In the genomic region with DNA sequence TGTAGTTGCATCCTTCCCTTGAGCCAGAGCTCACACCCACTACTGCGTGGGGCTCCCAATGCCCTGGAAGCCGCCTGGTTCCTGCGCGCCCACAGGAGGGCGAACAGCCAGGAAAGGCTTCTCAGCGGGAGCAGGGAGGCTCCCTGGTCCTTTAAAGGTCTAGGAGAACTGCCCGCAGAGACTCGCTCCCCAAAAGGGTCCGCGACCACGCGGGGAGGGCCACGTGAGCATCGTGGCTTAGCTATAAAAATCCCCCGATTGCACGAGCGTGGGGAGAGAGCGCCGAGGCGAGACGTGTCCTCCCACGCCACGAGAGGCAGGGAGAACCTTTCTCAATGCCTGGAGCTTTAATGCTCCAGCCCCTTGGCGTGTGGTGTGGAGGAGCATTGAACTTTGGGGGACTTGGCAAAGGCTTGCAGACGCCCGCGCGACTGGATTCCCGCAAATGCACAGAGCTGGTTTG, we compare ENCODE assay signal across 8 mouse cellular contexts. TPM values are rescaled to one million over a fixed set of nuclear protein-coding genes. Genes with fewer than 3 reads are reported as not detected.
DNase-seq lines count a peak whose midpoint lies in the region; ATAC-seq and TF ChIP-seq lines count a peak whose summit lies in the region.

A gene (plus strand): TSS at position 33 of the 463 bp plus-strand sequence.

- peak; percentile 3 for DNase-seq in 3134 (ENCODE audit: extremely low read depth, insufficient read length, low spot score)
- peak; percentile 58 for DNase-seq in brain, adult 2 months (ENCODE audit: low read depth, low spot score)
- peak; percentile 36 for DNase-seq in hindbrain, embryonic 10.5 days (ENCODE audit: low spot score)
- DNase-seq in left cerebral cortex, adult 2 months (ENCODE audit: extremely low spot score in 1 of 2, low spot score in 2 of 2): peak; percentile 47 to 71
- DNase-seq in neural tube, embryonic 11.5 days (ENCODE audit: low spot score): peak; percentile 20
- DNase-seq in gastrocnemius, postnatal 14 days: no peak
- no peak for DNase-seq in gastrocnemius, adult 2 months
- DNase-seq in gastrocnemius, postnatal 36 days: no peak

- H3K27ac ChIP-seq in hindbrain, embryonic 10.5 days: peak within 1 kb of the TSS; percentile 69
- H3K27ac ChIP-seq in left cerebral cortex, adult 2 months: peak within 1 kb of the TSS; percentile 97
- no peak within 1 kb of the TSS for H3K27ac ChIP-seq in neural tube, embryonic 11.5 days (ENCODE audit: low read depth, low read length)
- H3K27ac ChIP-seq in gastrocnemius, adult 2 months: no peak within 1 kb of the TSS

- TF ChIP-seq CTCF in left cerebral cortex, adult 2 months (IDR thresholded peaks at IDR 0.05): peak; percentile 17
- no peak for TF ChIP-seq CTCF in gastrocnemius, adult 2 months (IDR thresholded peaks at IDR 0.05)

- peaks cover 50% of the 10 kb centered on the region for H3K27me3 ChIP-seq in hindbrain, embryonic 10.5 days (ENCODE audit: insufficient read depth, poor library complexity, severe bottlenecking)
- peaks cover 17% of the 10 kb centered on the region for H3K27me3 ChIP-seq in neural tube, embryonic 11.5 days (ENCODE audit: control insufficient read depth, insufficient read depth, low read length)

- H3K4me2 ChIP-seq in neural tube, embryonic 11.5 days (ENCODE audit: low read depth): peak within 1 kb of the TSS; percentile 98

- no peaks in the 10 kb centered on the region for H3K9me3 ChIP-seq in hindbrain, embryonic 10.5 days
- H3K9me3 ChIP-seq in neural tube, embryonic 11.5 days (ENCODE audit: control insufficient read depth, low read length): no peaks in the 10 kb centered on the region

- peak within 1 kb of the TSS; percentile 57 for H3K9ac ChIP-seq in neural tube, embryonic 11.5 days (ENCODE audit: low read length)

- no peaks in the 10 kb centered on the region for H3K36me3 ChIP-seq in hindbrain, embryonic 10.5 days
- H3K36me3 ChIP-seq in neural tube, embryonic 11.5 days (ENCODE audit: control insufficient read depth, insufficient read depth, low read length): no peaks in the 10 kb centered on the region

- peaks cover 19% of the 10 kb centered on the region for H3K4me1 ChIP-seq in hindbrain, embryonic 10.5 days (replicated peaks)
- no peaks in the 10 kb centered on the region for H3K4me1 ChIP-seq in neural tube, embryonic 11.5 days (ENCODE audit: control insufficient read depth, insufficient read depth, low read length)

- 2% methylated on average over 29 of the region's 29 CpGs for WGBS in hindbrain, embryonic 10.5 days
- WGBS in neural tube, embryonic 11.5 days: 1% methylated on average over 29 of the region's 29 CpGs

- H3K4me3 ChIP-seq in hindbrain, embryonic 10.5 days: peak within 1 kb of the TSS; percentile 70
- H3K4me3 ChIP-seq in left cerebral cortex, adult 2 months: peak within 1 kb of the TSS; percentile 81
- H3K4me3 ChIP-seq in neural tube, embryonic 11.5 days (ENCODE audit: low read depth, low read length): peak within 1 kb of the TSS; percentile 57
- H3K4me3 ChIP-seq in gastrocnemius, adult 2 months: no peak within 1 kb of the TSS

- intact Hi-C loops in left cerebral cortex, adult 2 months (cut with DNase I): loop anchor here (5.0 to 10.0 kb wide), 6 partner anchors 147 to 882 kb away; a partner anchor contains a TSS
- intact Hi-C loops in gastrocnemius, postnatal 14 days (cut with DNase I; ENCODE audit: low total_unique reads): no loop called here
- intact Hi-C loops in gastrocnemius, adult 2 months (cut with DNase I): no loop called here
- intact Hi-C loops in gastrocnemius, postnatal 36 days (cut with DNase I): no loop called here

- ATAC-seq in neural tube, embryonic 11.5 days (ENCODE audit: insufficient read depth, low FRiP score, low TSS enrichment): peak; percentile 32

RNA-seq across cellular contexts. Expression of the gene that starts here (rescaled TPM):
- 0.88 and 1.6 TPM in 2 replicates for polyA plus RNA-seq in hindbrain, embryonic 10.5 days (2016; fragmentation: Nextera tagmentation; extraction: Ambion mirVana)
- total RNA-seq in left cerebral cortex, adult 2 months (2021): 10 to 100 TPM; 35.4 to 45.1 TPM
- 5.4 and 5.6 TPM in 2 replicates for polyA plus RNA-seq in neural tube, embryonic 11.5 days (2014; fragmentation: Nextera tagmentation; extraction: Ambion mirVana)
- total RNA-seq in gastrocnemius, postnatal 14 days (2021): not detected
- not detected for total RNA-seq in gastrocnemius, adult 2 months (2021)
- not detected for total RNA-seq in gastrocnemius, postnatal 36 days (2021)

Comparison
In these comparisons a context has a peak if more than half of its experiments do, and no peak if none do; other contexts are left out.
1. RNA of the gene that starts here (total RNA-seq): 35.4 to 45.1 TPM in left cerebral cortex, adult 2 months; not detected in gastrocnemius, postnatal 14 days, not detected in gastrocnemius, adult 2 months and not detected in gastrocnemius, postnatal 36 days; every median in the first group is over 10 times any median in the second.
2. DNase-seq: peak in 3134 (single experiment), brain, adult 2 months (single experiment), hindbrain, embryonic 10.5 days (single experiment), left cerebral cortex, adult 2 months (2 of 2) and neural tube, embryonic 11.5 days (single experiment); none in gastrocnemius, postnatal 14 days (single experiment), gastrocnemius, adult 2 months (single experiment) and gastrocnemius, postnatal 36 days (0 of 2).
3. H3K27ac ChIP-seq: peak in hindbrain, embryonic 10.5 days (single experiment) and left cerebral cortex, adult 2 months (single experiment); none in neural tube, embryonic 11.5 days (single experiment) and gastrocnemius, adult 2 months (single experiment).